Mouse (Mus musculus): ENCODE data around the gene Slc25a30. TPM values are rescaled to one million over a fixed set of nuclear protein-coding genes. Genes with fewer than 3 reads are reported as not detected.

The Slc25a30 gene
- total and polyA plus RNA-seq, 2 experiments from 2014 or later = 6.0 to 27.2 TPM

DNA sequence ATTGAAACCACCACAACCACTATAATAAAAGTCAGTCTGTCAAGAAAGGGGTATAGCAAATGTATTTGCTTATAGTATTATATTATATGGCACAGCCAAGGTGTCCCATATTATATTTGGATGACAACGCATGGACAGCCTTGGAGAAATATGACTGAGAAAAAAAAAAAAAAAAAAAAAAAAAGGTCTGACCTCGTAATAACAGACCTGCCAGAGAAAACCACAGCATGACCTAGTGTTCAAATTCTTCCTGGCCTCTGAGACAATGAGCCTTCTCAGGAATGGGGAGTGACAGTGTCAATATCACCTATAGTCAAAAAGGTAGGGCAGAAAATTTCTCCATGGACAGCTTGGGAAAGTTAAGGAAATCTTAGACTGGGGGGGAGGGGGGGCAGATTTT is 32.5 kb upstream of the Slc25a30 start:
- H3K36me3 ChIP-seq (ENCODE audit: insufficient read depth, low read length) = no peaks in the 10 kb centered on the region
- H3K4me2 ChIP-seq (ENCODE audit: low read depth, low read length) = no peak overlapping the region
- 93% methylated on average over 2 of the region's 2 CpGs for WGBS
- no peak for DNase-seq (ENCODE audit: low spot score)
- H3K4me3 ChIP-seq (ENCODE audit: low read length) = no peak overlapping the region
- H3K27me3 ChIP-seq (ENCODE audit: insufficient read depth, low read length) = no peaks in the 10 kb centered on the region
- no peak for TF ChIP-seq CTCF (IDR thresholded peaks at IDR 0.05; ENCODE audit: low read depth)
- ATAC-seq = no peak
- H3K9me3 ChIP-seq (ENCODE audit: low read length) = no peaks in the 10 kb centered on the region
- H3K27ac ChIP-seq = no peak overlapping the region
- H3K4me1 ChIP-seq (ENCODE audit: insufficient read depth, low read length) = no peaks in the 10 kb centered on the region
- no peak overlapping the region for H3K9ac ChIP-seq (replicated peaks; ENCODE audit: low read length)

DNA sequence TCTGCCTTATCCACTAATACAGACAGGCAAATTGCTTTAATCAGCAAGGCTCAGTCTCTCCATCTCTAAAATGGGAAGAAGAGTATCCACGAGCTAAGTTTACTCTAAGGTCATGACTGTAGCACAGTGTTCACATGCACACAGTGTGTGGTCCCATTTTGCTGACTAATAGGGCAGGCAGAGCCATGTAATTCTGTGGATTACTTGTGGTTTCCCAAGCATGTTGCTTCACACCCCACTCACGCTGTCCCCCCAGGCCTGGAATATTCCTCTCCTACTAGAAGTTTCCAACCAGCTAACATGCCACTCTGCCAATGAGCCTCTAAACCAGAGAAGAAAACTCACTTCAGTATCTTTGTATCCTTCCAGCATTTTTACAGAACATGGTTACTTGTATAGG is 31.7 kb upstream of the Slc25a30 start:
- H3K9ac ChIP-seq (replicated peaks; ENCODE audit: low read length) = no peak overlapping the region
- no peaks in the 10 kb centered on the region for H3K4me1 ChIP-seq (ENCODE audit: insufficient read depth, low read length)
- no peaks in the 10 kb centered on the region for H3K36me3 ChIP-seq (ENCODE audit: insufficient read depth, low read length)
- H3K4me3 ChIP-seq (ENCODE audit: low read length) = no peak overlapping the region
- DNase-seq (ENCODE audit: low spot score) (no peak), ATAC-seq (no peak)
- WGBS = 91% methylated on average over 2 of the region's 2 CpGs
- no peak overlapping the region for H3K4me2 ChIP-seq (ENCODE audit: low read depth, low read length)
- no peaks in the 10 kb centered on the region for H3K27me3 ChIP-seq (ENCODE audit: insufficient read depth, low read length)
- no peak for TF ChIP-seq CTCF (IDR thresholded peaks at IDR 0.05; ENCODE audit: low read depth)
- H3K9me3 ChIP-seq (ENCODE audit: low read length) = no peaks in the 10 kb centered on the region
- H3K27ac ChIP-seq = no peak overlapping the region

DNA sequence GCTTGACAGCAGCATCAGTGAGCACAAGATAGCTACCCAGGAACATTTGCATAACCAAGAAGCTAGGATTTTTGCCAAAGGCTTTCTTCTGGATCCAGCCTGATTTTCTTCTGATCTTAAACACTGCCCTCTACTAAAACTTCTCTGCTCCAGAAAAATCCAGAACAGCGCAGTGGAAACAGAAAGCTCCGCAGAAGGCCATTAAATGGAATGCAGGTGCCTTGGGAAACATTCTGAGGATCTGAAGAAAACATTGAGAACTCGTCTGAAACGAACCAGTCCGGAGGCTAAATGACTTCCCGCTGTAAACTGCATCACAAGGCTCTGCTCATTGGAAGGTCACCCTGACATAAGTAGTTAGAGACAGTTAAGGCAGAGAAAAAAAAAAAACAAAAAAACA is 23.1 kb upstream of the Slc25a30 start:
- Histone ChIP-seq H3K9me3 (ENCODE audit: low read length) (no peaks in the 10 kb centered on the region), H3K27me3 (ENCODE audit: insufficient read depth, low read length) (no peaks in the 10 kb centered on the region), H3K27ac (no peak overlapping the region), H3K36me3 (ENCODE audit: insufficient read depth, low read length) (no peaks in the 10 kb centered on the region), H3K9ac (replicated peaks; ENCODE audit: low read length) (no peak overlapping the region), H3K4me3 (ENCODE audit: low read length) (no peak overlapping the region), H3K4me1 (ENCODE audit: insufficient read depth, low read length) (no peaks in the 10 kb centered on the region), H3K4me2 (ENCODE audit: low read depth, low read length) (no peak overlapping the region)
- WGBS = 82% methylated on average over 6 of the region's 6 CpGs
- no peak for TF ChIP-seq CTCF (IDR thresholded peaks at IDR 0.05; ENCODE audit: low read depth)
- no peak for ATAC-seq
- no peak for DNase-seq (ENCODE audit: low spot score)

DNA sequence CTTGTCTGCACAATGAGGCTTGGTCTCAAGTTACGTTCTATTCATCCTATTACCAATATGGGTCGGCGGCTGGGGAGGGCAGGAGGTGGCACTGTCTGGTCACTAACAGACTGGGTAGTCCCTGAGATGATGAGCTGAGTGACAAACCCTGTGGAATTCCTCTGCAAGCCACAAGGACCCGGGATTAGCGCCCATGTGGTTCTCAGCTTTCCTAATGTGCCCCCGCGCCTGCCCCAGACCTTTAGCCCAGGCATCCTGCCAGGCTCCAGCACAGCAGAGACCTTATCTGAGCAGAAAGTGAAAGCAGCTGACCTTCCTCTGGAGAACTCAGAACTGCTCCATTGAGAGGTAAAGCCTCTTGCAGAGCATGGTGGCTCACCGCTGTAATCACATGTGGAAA is 21.0 kb upstream of the Slc25a30 start:
- Histone ChIP-seq H3K27me3 (ENCODE audit: insufficient read depth, low read length) (no peaks in the 10 kb centered on the region), H3K36me3 (ENCODE audit: insufficient read depth, low read length) (no peaks in the 10 kb centered on the region), H3K27ac (no peak overlapping the region), H3K9me3 (ENCODE audit: low read length) (no peaks in the 10 kb centered on the region), H3K4me1 (ENCODE audit: insufficient read depth, low read length) (no peaks in the 10 kb centered on the region), H3K4me2 (ENCODE audit: low read depth, low read length) (no peak overlapping the region), H3K4me3 (ENCODE audit: low read length) (no peak overlapping the region), H3K9ac (replicated peaks; ENCODE audit: low read length) (no peak overlapping the region)
- ATAC-seq (no peak), DNase-seq (ENCODE audit: low spot score) (no peak)
- WGBS = 68% methylated on average over 8 of the region's 8 CpGs
- no peak for TF ChIP-seq CTCF (IDR thresholded peaks at IDR 0.05; ENCODE audit: low read depth)

DNA sequence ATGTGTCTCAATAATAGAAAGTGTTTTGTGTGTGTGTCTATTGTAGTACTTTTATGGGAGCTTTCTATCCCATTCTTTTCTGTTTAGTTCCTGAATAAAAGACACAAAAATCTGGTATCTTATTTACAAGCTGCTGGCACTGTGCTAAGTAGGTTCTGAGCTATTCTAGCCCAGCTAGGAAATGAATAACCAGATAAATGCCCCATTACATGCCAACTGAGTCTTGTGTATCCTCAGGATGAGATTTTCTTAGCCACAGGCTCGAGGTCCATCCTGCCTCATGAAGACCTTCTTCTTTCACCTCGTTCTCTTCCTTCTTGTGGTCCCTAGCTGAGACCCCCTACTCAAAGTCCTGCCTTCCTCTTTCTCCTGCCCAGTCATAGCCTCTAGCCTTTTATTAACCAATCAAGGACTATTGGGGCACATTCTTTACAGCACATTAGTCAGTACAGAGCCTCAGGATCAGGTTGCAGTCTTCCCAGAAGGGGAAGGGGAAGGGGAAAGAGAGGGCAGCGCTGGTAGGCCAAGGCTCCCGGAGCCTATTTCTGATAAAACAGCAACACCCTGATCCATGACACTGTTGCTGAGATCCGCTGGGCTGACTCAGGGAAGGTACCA is 11.0 kb upstream of the Slc25a30 start:
- DNase-seq (ENCODE audit: low spot score) = no peak
- H3K36me3 ChIP-seq (ENCODE audit: insufficient read depth, low read length) = no peaks in the 10 kb centered on the region
- no peak overlapping the region for H3K4me2 ChIP-seq (ENCODE audit: low read depth, low read length)
- no peak for ATAC-seq
- WGBS = 48% methylated on average over 5 of the region's 5 CpGs
- no peak overlapping the region for H3K27ac ChIP-seq
- no peak overlapping the region for H3K4me3 ChIP-seq (ENCODE audit: low read length)
- no peak for TF ChIP-seq CTCF (IDR thresholded peaks at IDR 0.05; ENCODE audit: low read depth)
- H3K9ac ChIP-seq (replicated peaks; ENCODE audit: low read length) = no peak overlapping the region
- no peaks in the 10 kb centered on the region for H3K9me3 ChIP-seq (ENCODE audit: low read length)
- no peaks in the 10 kb centered on the region for H3K27me3 ChIP-seq (ENCODE audit: insufficient read depth, low read length)
- H3K4me1 ChIP-seq (ENCODE audit: insufficient read depth, low read length) = no peaks in the 10 kb centered on the region

DNA sequence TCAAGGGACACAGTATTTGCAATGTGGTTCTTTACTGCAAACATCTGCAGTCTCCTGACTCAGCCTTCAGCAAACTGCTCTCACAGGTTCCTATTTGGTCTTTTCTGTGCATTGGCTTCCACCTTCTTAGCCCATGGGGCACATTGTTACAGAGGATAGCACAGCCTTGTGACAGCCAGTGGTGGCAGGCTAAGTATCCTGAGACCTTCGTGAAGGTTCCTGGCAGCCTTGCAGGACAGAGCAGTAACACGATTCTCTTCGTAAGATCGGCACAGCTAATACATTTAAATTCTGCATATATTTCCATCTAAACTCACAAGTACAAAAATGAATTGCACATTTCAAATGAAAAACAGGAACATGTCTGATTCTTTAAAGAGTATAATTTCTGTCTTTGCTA is 9.1 kb upstream of the Slc25a30 start:
- Histone ChIP-seq H3K9ac (replicated peaks; ENCODE audit: low read length) (no peak overlapping the region), H3K27me3 (ENCODE audit: insufficient read depth, low read length) (no peaks in the 10 kb centered on the region), H3K36me3 (ENCODE audit: insufficient read depth, low read length) (no peaks in the 10 kb centered on the region), H3K4me3 (ENCODE audit: low read length) (no peak overlapping the region), H3K4me1 (ENCODE audit: insufficient read depth, low read length) (no peaks in the 10 kb centered on the region), H3K27ac (no peak overlapping the region), H3K9me3 (ENCODE audit: low read length) (no peaks in the 10 kb centered on the region), H3K4me2 (ENCODE audit: low read depth, low read length) (no peak overlapping the region)
- WGBS = 88% methylated on average over 4 of the region's 4 CpGs
- TF ChIP-seq CTCF (IDR thresholded peaks at IDR 0.05; ENCODE audit: low read depth) = no peak
- DNase-seq (ENCODE audit: low spot score) (no peak), ATAC-seq (no peak)

DNA sequence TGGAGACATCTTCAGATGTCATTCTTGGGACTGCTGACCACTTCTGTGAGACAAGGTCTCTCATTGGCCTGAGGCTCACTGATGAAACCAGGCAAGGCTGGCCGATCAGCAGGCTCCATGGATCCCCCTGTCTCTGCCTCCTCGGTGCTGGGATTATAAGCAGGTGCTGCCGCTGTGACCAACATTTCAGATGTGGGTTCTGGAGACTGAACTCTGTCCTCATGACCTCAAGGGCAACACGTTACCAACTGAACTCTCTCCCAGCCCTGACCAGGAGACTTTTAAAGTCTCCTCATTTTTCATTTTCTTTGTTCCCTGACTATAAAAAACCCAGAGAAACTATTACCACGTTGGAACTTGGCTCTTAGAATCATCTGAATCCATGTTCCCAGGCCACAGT is 7.9 kb upstream of the Slc25a30 start:
- no peak overlapping the region for H3K9ac ChIP-seq (replicated peaks; ENCODE audit: low read length)
- TF ChIP-seq CTCF (IDR thresholded peaks at IDR 0.05; ENCODE audit: low read depth) = no peak
- no peaks in the 10 kb centered on the region for H3K27me3 ChIP-seq (ENCODE audit: insufficient read depth, low read length)
- ATAC-seq (no peak), DNase-seq (ENCODE audit: low spot score) (no peak)
- no peak overlapping the region for H3K4me3 ChIP-seq (ENCODE audit: low read length)
- H3K27ac ChIP-seq = no peak overlapping the region
- H3K9me3 ChIP-seq (ENCODE audit: low read length) = no peaks in the 10 kb centered on the region
- WGBS = 75% methylated on average over 5 of the region's 5 CpGs
- H3K36me3 ChIP-seq (ENCODE audit: insufficient read depth, low read length) = no peaks in the 10 kb centered on the region
- H3K4me2 ChIP-seq (ENCODE audit: low read depth, low read length) = no peak overlapping the region
- no peaks in the 10 kb centered on the region for H3K4me1 ChIP-seq (ENCODE audit: insufficient read depth, low read length)
